Comparison of ENCODE assay signal across 8 mouse cellular contexts in the genomic region with DNA sequence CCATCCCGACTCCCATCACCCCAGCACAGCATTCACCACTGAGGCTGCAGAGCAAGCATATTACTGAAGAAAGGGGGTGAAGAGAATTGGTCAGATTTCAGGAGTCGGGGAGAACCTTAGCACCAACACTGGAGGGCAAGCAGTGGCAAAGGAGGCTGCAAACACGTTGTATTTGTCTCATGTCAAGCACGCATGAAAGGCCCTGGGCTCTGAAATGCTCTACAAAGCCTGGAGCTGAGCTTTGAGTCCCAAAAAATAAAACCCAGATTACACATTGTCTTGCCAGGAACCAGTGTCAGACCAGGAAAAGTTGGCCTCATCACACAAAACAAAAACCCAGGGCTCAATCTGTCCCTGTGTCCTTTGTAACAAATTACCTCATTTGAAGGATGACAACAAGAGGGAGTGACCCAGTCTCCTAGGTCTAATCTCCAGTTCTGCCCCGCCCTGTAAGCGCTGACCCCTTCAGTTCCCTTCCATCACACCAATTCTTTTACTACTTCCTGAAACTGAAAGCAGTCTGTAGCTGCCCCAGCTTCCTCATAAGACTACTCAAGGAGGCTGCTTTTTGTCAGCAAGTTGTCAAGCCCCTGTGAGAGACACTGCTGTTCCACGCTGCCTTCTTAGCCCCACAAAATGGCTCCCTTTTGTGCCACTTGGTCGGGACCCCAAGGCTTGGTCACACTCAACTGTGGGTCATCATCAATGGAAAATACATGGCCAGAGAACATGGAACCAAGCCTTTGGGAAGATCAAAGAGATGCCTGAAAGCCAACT. TPM values are rescaled to one million over a fixed set of nuclear protein-coding genes. Genes with fewer than 3 reads are reported as not detected.
DNase-seq lines count a peak whose midpoint lies in the region; ATAC-seq and TF ChIP-seq lines count a peak whose summit lies in the region.

No protein-coding gene starts in this region.

- no peak for TF ChIP-seq CTCF in layer of hippocampus, adult 2 months (conservative IDR thresholded peaks at IDR 0.05)
- TF ChIP-seq CTCF in hindbrain, postnatal 0 days (IDR thresholded peaks at IDR 0.05; ENCODE audit: low read depth): no peak

- peak overlapping the region; percentile 85 for H3K4me3 ChIP-seq in layer of hippocampus, adult 2 months
- H3K4me3 ChIP-seq in forebrain, embryonic 13.5 days: peak overlapping the region; percentile 93
- H3K4me3 ChIP-seq in hindbrain, postnatal 0 days (ENCODE audit: low read length): peak overlapping the region; percentile 100

- no peak for DNase-seq in layer of hippocampus, adult 2 months (ENCODE audit: low spot score in 2 of 2)
- no peak for DNase-seq in layer of hippocampus, postnatal 10 days (ENCODE audit: low spot score in 2 of 2)
- DNase-seq in hindbrain, postnatal 0 days (ENCODE audit: low spot score): peak; percentile 36
- DNase-seq in lung, postnatal 36 days: peak; percentile 76
- DNase-seq in spleen, adult 12 weeks (ENCODE audit: low spot score): peak; percentile 30
- no peak for DNase-seq in layer of hippocampus, adult 11-12 months (ENCODE audit: low spot score)

- H3K4me1 ChIP-seq in forebrain, embryonic 13.5 days: peaks cover 40% of the 10 kb centered on the region
- peaks cover 16% of the 10 kb centered on the region for H3K4me1 ChIP-seq in hindbrain, postnatal 0 days (ENCODE audit: insufficient read depth, low read length)

- no peaks in the 10 kb centered on the region for H3K36me3 ChIP-seq in forebrain, embryonic 13.5 days (ENCODE audit: poor library complexity, severe bottlenecking)
- no peaks in the 10 kb centered on the region for H3K36me3 ChIP-seq in hindbrain, postnatal 0 days (ENCODE audit: insufficient read depth, low read length)

- peak overlapping the region; percentile 88 for H3K4me2 ChIP-seq in forebrain, embryonic 13.5 days
- H3K4me2 ChIP-seq in hindbrain, postnatal 0 days (ENCODE audit: low read depth, low read length): peak overlapping the region; percentile 83

- H3K27ac ChIP-seq in layer of hippocampus, adult 2 months: peak overlapping the region; percentile 93; the same call in 1 of the 2 replicates
- H3K27ac ChIP-seq in forebrain, embryonic 13.5 days: peak overlapping the region; percentile 86
- H3K27ac ChIP-seq in hindbrain, postnatal 0 days: peak overlapping the region; percentile 81

- no peaks in the 10 kb centered on the region for H3K27me3 ChIP-seq in forebrain, embryonic 13.5 days
- no peaks in the 10 kb centered on the region for H3K27me3 ChIP-seq in hindbrain, postnatal 0 days (ENCODE audit: insufficient read depth, low read length)

- no peaks in the 10 kb centered on the region for H3K9me3 ChIP-seq in forebrain, embryonic 13.5 days (replicated peaks)
- H3K9me3 ChIP-seq in hindbrain, postnatal 0 days (ENCODE audit: low read length): no peaks in the 10 kb centered on the region

- WGBS in forebrain, embryonic 13.5 days: 7% methylated on average over 8 of the region's 8 CpGs
- 11% methylated on average over 8 of the region's 8 CpGs for WGBS in hindbrain, postnatal 0 days

- ATAC-seq in forebrain, embryonic 13.5 days: no peak
- ATAC-seq in hindbrain, postnatal 0 days: no peak
- ATAC-seq in erythroid progenitor cell, adult 5-6 weeks (replicated peaks; ENCODE audit: low FRiP score, poor library complexity, severe bottlenecking): no peak

- H3K9ac ChIP-seq in forebrain, embryonic 13.5 days: peak overlapping the region; percentile 100
- peak overlapping the region; percentile 97 for H3K9ac ChIP-seq in hindbrain, postnatal 0 days (replicated peaks; ENCODE audit: low read length)

RNA-seq across cellular contexts. Expression of gene Jpt1, which starts 1.6 kb away (rescaled TPM):
- 100 to 1,000 TPM; 140 to 142 TPM for total RNA-seq in layer of hippocampus, adult 2 months (2021)
- 100 to 1,000 TPM; 315 to 332 TPM for total RNA-seq in layer of hippocampus, postnatal 10 days (2021)
- 1,632 and 1,660 TPM in 2 replicates for polyA plus RNA-seq in forebrain, embryonic 13.5 days (2015; fragmentation: Nextera tagmentation; extraction: Ambion mirVana)
- 640 and 655 TPM in 2 replicates for total RNA-seq in hindbrain, postnatal 0 days (2014; rRNA removed)
- polyA plus RNA-seq in hindbrain, postnatal 0 days (2015; fragmentation: Nextera tagmentation; extraction: Ambion mirVana): 966 and 1,016 TPM in 2 replicates
- total RNA-seq in erythroid progenitor cell, adult 5-6 weeks (2015; ENCODE audit: low replicate concordance): 168 and 177 TPM in 2 replicates
- total RNA-seq in erythroid progenitor cell, adult 5-6 weeks (2017; ENCODE audit: low replicate concordance): 225 and 235 TPM in 2 replicates

RNA-seq across cellular contexts. Expression of gene Nt5c, which starts 20.9 kb away (rescaled TPM):
- 10 to 100 TPM; 64.3 to 65.5 TPM for total RNA-seq in layer of hippocampus, adult 2 months (2021)
- 10 to 100 TPM; 79.9 to 81.3 TPM for total RNA-seq in layer of hippocampus, postnatal 10 days (2021)
- 87.0 and 91.1 TPM in 2 replicates for polyA plus RNA-seq in forebrain, embryonic 13.5 days (2015; fragmentation: Nextera tagmentation; extraction: Ambion mirVana)
- total RNA-seq in hindbrain, postnatal 0 days (2014; rRNA removed): 54.3 and 62.2 TPM in 2 replicates
- polyA plus RNA-seq in hindbrain, postnatal 0 days (2015; fragmentation: Nextera tagmentation; extraction: Ambion mirVana): 129 and 130 TPM in 2 replicates
- total RNA-seq in erythroid progenitor cell, adult 5-6 weeks (2015; ENCODE audit: low replicate concordance): 13.0 and 22.3 TPM in 2 replicates
- total RNA-seq in erythroid progenitor cell, adult 5-6 weeks (2017; ENCODE audit: low replicate concordance): 9.8 and 37.2 TPM in 2 replicates

RNA-seq across cellular contexts. Expression of gene Sumo2, which starts 23.5 kb away (rescaled TPM):
- total RNA-seq in layer of hippocampus, adult 2 months (2021): 100 to 1,000 TPM; 318 to 328 TPM
- total RNA-seq in layer of hippocampus, postnatal 10 days (2021): 100 to 1,000 TPM; 407 to 415 TPM
- 1,485 and 1,571 TPM in 2 replicates for polyA plus RNA-seq in forebrain, embryonic 13.5 days (2015; fragmentation: Nextera tagmentation; extraction: Ambion mirVana)
- 474 and 477 TPM in 2 replicates for total RNA-seq in hindbrain, postnatal 0 days (2014; rRNA removed)
- polyA plus RNA-seq in hindbrain, postnatal 0 days (2015; fragmentation: Nextera tagmentation; extraction: Ambion mirVana): 981 and 1,003 TPM in 2 replicates
- total RNA-seq in erythroid progenitor cell, adult 5-6 weeks (2015; ENCODE audit: low replicate concordance): 450 and 609 TPM in 2 replicates
- total RNA-seq in erythroid progenitor cell, adult 5-6 weeks (2017; ENCODE audit: low replicate concordance): 286 and 389 TPM in 2 replicates

RNA-seq across cellular contexts. Expression of gene Armc7, which starts 37.1 kb away (rescaled TPM):
- 10 to 100 TPM; 10.4 to 10.9 TPM for total RNA-seq in layer of hippocampus, adult 2 months (2021)
- total RNA-seq in layer of hippocampus, postnatal 10 days (2021): 10 to 100 TPM; 10.3 to 11.1 TPM
- polyA plus RNA-seq in forebrain, embryonic 13.5 days (2015; fragmentation: Nextera tagmentation; extraction: Ambion mirVana): 11.3 and 13.0 TPM in 2 replicates
- total RNA-seq in hindbrain, postnatal 0 days (2014; rRNA removed): 9.9 and 11.8 TPM in 2 replicates
- polyA plus RNA-seq in hindbrain, postnatal 0 days (2015; fragmentation: Nextera tagmentation; extraction: Ambion mirVana): 10.7 and 11.0 TPM in 2 replicates
- 1.8 TPM in 1 of 2 replicates, not detected in the other for total RNA-seq in erythroid progenitor cell, adult 5-6 weeks (2015; ENCODE audit: low replicate concordance)
- total RNA-seq in erythroid progenitor cell, adult 5-6 weeks (2017; ENCODE audit: low replicate concordance): 2.7 TPM in 2 replicates

RNA-seq across cellular contexts. Expression of gene Slc16a5, which starts 50.3 kb away (rescaled TPM):
- not detected for total RNA-seq in layer of hippocampus, adult 2 months (2021)
- not detected for total RNA-seq in layer of hippocampus, postnatal 10 days (2021)
- not detected in 2 replicates for polyA plus RNA-seq in forebrain, embryonic 13.5 days (2015; fragmentation: Nextera tagmentation; extraction: Ambion mirVana)
- total RNA-seq in hindbrain, postnatal 0 days (2014; rRNA removed): 0.10 TPM in 1 of 2 replicates, not detected in the other
- 0.30 and 0.66 TPM in 2 replicates for polyA plus RNA-seq in hindbrain, postnatal 0 days (2015; fragmentation: Nextera tagmentation; extraction: Ambion mirVana)
- total RNA-seq in erythroid progenitor cell, adult 5-6 weeks (2015; ENCODE audit: low replicate concordance): not detected in 2 replicates
- total RNA-seq in erythroid progenitor cell, adult 5-6 weeks (2017; ENCODE audit: low replicate concordance): 1.0 TPM in 1 of 2 replicates, not detected in the other

Comparison
In these comparisons a context has a peak if more than half of its experiments do, and no peak if none do; other contexts are left out.
1. DNase-seq: peak in hindbrain, postnatal 0 days (single experiment), lung, postnatal 36 days (single experiment) and spleen, adult 12 weeks (single experiment); none in layer of hippocampus, adult 2 months (0 of 2), layer of hippocampus, postnatal 10 days (0 of 2) and layer of hippocampus, adult 11-12 months (single experiment).
2. Peak in every context shown above with its lines, with median percentiles within 50 percentile points of each other: H3K27ac ChIP-seq and H3K4me3 ChIP-seq.